Mouse (Mus musculus) G1E (cell line): ENCODE measurements around the gene Icmt. TPM values are rescaled to one million over a fixed set of nuclear protein-coding genes. Genes with fewer than 3 reads are reported as not detected.

ENCODE experiments used
- ATAC-seq: 2 replicates; pipeline ENCODE4 v1.8.0; 2016; ENCODE audit warnings: mild to moderate bottlenecking; ENCODE audit not compliant: insufficient number of reproducible peaks, poor library complexity, low FRiP score, severe bottlenecking; ENCODE audit errors: extremely low read depth
- DNase-seq: peaks from one replicate; pipeline ENCODE4 v3.0.0; 2012; ENCODE audit warnings: low spot score
- H3K27me3 ChIP-seq: 2 replicates; pipeline ENCODE4 v1.6.1; 2012; ENCODE audit warnings: mild to moderate bottlenecking, low read length, inconsistent platforms; ENCODE audit not compliant: insufficient read depth
- H3K36me3 ChIP-seq: replicated peaks from 2 replicates; pipeline ENCODE3; 2012; ENCODE audit warnings: mild to moderate bottlenecking, inconsistent platforms
- H3K4me1 ChIP-seq: 2 replicates; pipeline ENCODE4 v1.6.1; 2012; ENCODE audit warnings: low read depth, low read length, inconsistent platforms, mixed read lengths; ENCODE audit not compliant: insufficient read depth
- H3K4me3 ChIP-seq: 2 replicates; pipeline ENCODE4 v1.5.1; 2012; ENCODE audit warnings: low read depth, mild to moderate bottlenecking, inconsistent platforms, low read length, moderate library complexity, mixed read lengths
- H3K9me3 ChIP-seq: replicated peaks from 2 replicates; pipeline ENCODE4 v1.6.1; 2012; ENCODE audit warnings: inconsistent platforms
- CTCF ChIP-seq: IDR thresholded peaks from 2 replicates; pipeline ENCODE4 v1.5.1; 2012; ENCODE audit warnings: low read depth, low read length, inconsistent platforms, mixed read lengths
- GATA1 ChIP-seq: IDR thresholded peaks from 2 replicates; pipeline ENCODE4 v1.6.1; 2012; ENCODE audit warnings: borderline replicate concordance, low read length, inconsistent platforms, mixed read lengths
- GATA2 ChIP-seq: IDR thresholded peaks from 2 replicates; pipeline ENCODE4 v1.6.1; 2012; ENCODE audit warnings: low read depth, low read length, inconsistent platforms, borderline replicate concordance
- TAL1 ChIP-seq: conservative IDR thresholded peaks from 2 replicates; pipeline ENCODE4 v1.6.1; 2012; ENCODE audit warnings: low read depth, low read length, inconsistent platforms, mixed read lengths
- polyA plus RNA-seq: library from polyadenylated mRNA; stranded (reverse); fragments of >175 nt; gene quantifications from 2 replicates; pipeline ENCODE4 v1.2.3, GENCODE M21; 2012
- total RNA-seq, 2 experiments: library from RNA; stranded (forward) in 1 of 2; stranded (reverse) in 1 of 2; fragments of 200-1000 nt in 1 of 2; fragments of >200 nt in 1 of 2; fragmentation: Nextera tagmentation in 1 of 2; gene quantifications; 2 replicates each; pipeline ENCODE4 v1.2.3; 2014 to 2017

Icmt gene
- total and polyA plus RNA-seq, 3 experiments: 19.0 to 21.9 (median 21.5) TPM

GRCm38 (mm10) chr4:152355672-152356071 is 58.6 kb downstream of the Icmt start:
- TF ChIP-seq TAL1 (no peak), GATA2 (no peak), GATA1 (no peak), CTCF (no peak)
- H3K4me3 ChIP-seq: no peak overlapping the region; the same call in 1 of the 2 replicates
- H3K9me3 ChIP-seq: peaks cover 96% of the 10 kb centered on the region
- no peaks in the 10 kb centered on the region for H3K4me1 ChIP-seq
- ATAC-seq: no peak
- H3K36me3 ChIP-seq: no peaks in the 10 kb centered on the region
- DNase-seq: no peak
- no peaks in the 10 kb centered on the region for H3K27me3 ChIP-seq

Other genes with a start within 250 kb of the Icmt start
- gene Plekhg5, start 224.7 kb upstream of the Icmt start, total RNA-seq (2014; fragmentation: Nextera tagmentation): 0.87 and 3.9 TPM in 2 replicates
- 1.6 and 1.7 TPM in 2 replicates for gene Plekhg5, start 224.7 kb upstream of the Icmt start, total RNA-seq (2017)
- 4.0 and 4.1 TPM in 2 replicates for gene Plekhg5, start 224.7 kb upstream of the Icmt start, polyA plus RNA-seq
- not detected in 2 replicates for gene Tnfrsf25, start 181.3 kb upstream of the Icmt start, total RNA-seq (2014; fragmentation: Nextera tagmentation)
- 0.29 TPM in 1 of 2 replicates, not detected in the other for gene Tnfrsf25, start 181.3 kb upstream of the Icmt start, total RNA-seq (2017)
- gene Tnfrsf25, start 181.3 kb upstream of the Icmt start, polyA plus RNA-seq: not detected in 2 replicates
- gene Espn, start 144.9 kb upstream of the Icmt start, total RNA-seq (2014; fragmentation: Nextera tagmentation): 9.3 and 16.4 TPM in 2 replicates
- gene Espn, start 144.9 kb upstream of the Icmt start, total RNA-seq (2017): 4.2 and 4.3 TPM in 2 replicates
- 48.0 and 61.7 TPM in 2 replicates for gene Espn, start 144.9 kb upstream of the Icmt start, polyA plus RNA-seq
- gene Hes2, start 138.4 kb upstream of the Icmt start, total RNA-seq (2014; fragmentation: Nextera tagmentation): not detected in 2 replicates
- 0.33 and 0.46 TPM in 2 replicates for gene Hes2, start 138.4 kb upstream of the Icmt start, total RNA-seq (2017)
- gene Hes2, start 138.4 kb upstream of the Icmt start, polyA plus RNA-seq: 0.04 and 0.18 TPM in 2 replicates
- gene Acot7, start 119.1 kb upstream of the Icmt start, total RNA-seq (2014; fragmentation: Nextera tagmentation): 17.1 and 22.1 TPM in 2 replicates
- gene Acot7, start 119.1 kb upstream of the Icmt start, total RNA-seq (2017): 17.6 and 18.6 TPM in 2 replicates
- 46.2 and 51.1 TPM in 2 replicates for gene Acot7, start 119.1 kb upstream of the Icmt start, polyA plus RNA-seq
- not detected in 2 replicates for gene Gpr153, start 23.0 kb upstream of the Icmt start, total RNA-seq (2014; fragmentation: Nextera tagmentation)
- gene Gpr153, start 23.0 kb upstream of the Icmt start, total RNA-seq (2017): 0.05 TPM in 1 of 2 replicates, not detected in the other
- 0.03 and 0.09 TPM in 2 replicates for gene Gpr153, start 23.0 kb upstream of the Icmt start, polyA plus RNA-seq
- gene Hes3, start 5.6 kb upstream of the Icmt start, total RNA-seq (2014; fragmentation: Nextera tagmentation): not detected in 2 replicates
- gene Hes3, start 5.6 kb upstream of the Icmt start, total RNA-seq (2017): not detected in 2 replicates
- not detected in 2 replicates for gene Hes3, start 5.6 kb upstream of the Icmt start, polyA plus RNA-seq
- not detected in 2 replicates for gene Rnf207, start 21.8 kb downstream of the Icmt start, total RNA-seq (2014; fragmentation: Nextera tagmentation)
- 0.11 and 0.52 TPM in 2 replicates for gene Rnf207, start 21.8 kb downstream of the Icmt start, total RNA-seq (2017)
- gene Rnf207, start 21.8 kb downstream of the Icmt start, polyA plus RNA-seq: not detected in 2 replicates
- 543 and 552 TPM in 2 replicates for gene Rpl22, start 28.5 kb downstream of the Icmt start, total RNA-seq (2014; fragmentation: Nextera tagmentation)
- 1,450 and 1,748 TPM in 2 replicates for gene Rpl22, start 28.5 kb downstream of the Icmt start, total RNA-seq (2017)
- 38.3 and 54.2 TPM in 2 replicates for gene Rpl22, start 28.5 kb downstream of the Icmt start, polyA plus RNA-seq
- not detected in 2 replicates for gene Chd5, start 41.4 kb downstream of the Icmt start, total RNA-seq (2014; fragmentation: Nextera tagmentation)
- gene Chd5, start 41.4 kb downstream of the Icmt start, total RNA-seq (2017): under 0.01 TPM in 2 replicates
- gene Chd5, start 41.4 kb downstream of the Icmt start, polyA plus RNA-seq: 0.01 TPM in 2 replicates
- gene Nphp4, start 179.5 kb downstream of the Icmt start, total RNA-seq (2014; fragmentation: Nextera tagmentation): not detected in 2 replicates
- gene Nphp4, start 179.5 kb downstream of the Icmt start, total RNA-seq (2017): not detected in 2 replicates
- not detected in 2 replicates for gene Nphp4, start 179.5 kb downstream of the Icmt start, polyA plus RNA-seq
- not detected in 2 replicates for gene Kcnab2, start 180.6 kb downstream of the Icmt start, total RNA-seq (2014; fragmentation: Nextera tagmentation)
- 0.06 TPM in 1 of 2 replicates, not detected in the other for gene Kcnab2, start 180.6 kb downstream of the Icmt start, total RNA-seq (2017)
- gene Kcnab2, start 180.6 kb downstream of the Icmt start, polyA plus RNA-seq: 0.02 and 0.04 TPM in 2 replicates